Mouse (Mus musculus) embryonic facial prominence, embryonic 11.5 days (tissue): ENCODE measurements around the gene Acmsd. TPM values are rescaled to one million over a fixed set of nuclear protein-coding genes. Genes with fewer than 3 reads are reported as not detected.
"Not testable (repeated sequence)": the region's sequence is repeated elsewhere in the genome, so short reads cannot be mapped to it uniquely, and the experiment has no call there.

Source experiments
- ATAC-seq: fragments of 200-750 bp; cut with Nextera tagmentation; replicated peaks from 2 replicates; pipeline ENCODE4 v1.8.0; 2017; ENCODE audit warnings: low read depth; ENCODE audit not compliant: insufficient number of reproducible peaks, low FRiP score, low TSS enrichment
- DNase-seq: peaks from one replicate; pipeline ENCODE4 v3.0.0-alpha.2; 2015; ENCODE audit warnings: low spot score
- H3K27ac ChIP-seq: fragments of 300-500 bp; sonication (generic); replicated peaks from 2 replicates; pipeline ENCODE4 v1.5.1; 2014; ENCODE audit warnings: mild to moderate bottlenecking, low read depth, low read length, control low read depth
- H3K27me3 ChIP-seq: fragments of 300-500 bp; sonication (generic); 2 replicates; pipeline ENCODE4 v1.6.1; 2014; ENCODE audit warnings: mild to moderate bottlenecking, low read length, moderate library complexity, mixed read lengths; ENCODE audit not compliant: control insufficient read depth, insufficient read depth
- H3K36me3 ChIP-seq: fragments of 300-500 bp; sonication (generic); replicated peaks from 2 replicates; pipeline ENCODE4 v1.6.1; 2014; ENCODE audit warnings: low read depth, mild to moderate bottlenecking, low read length, moderate library complexity, mixed read lengths; ENCODE audit not compliant: control insufficient read depth, insufficient read depth
- H3K4me1 ChIP-seq: fragments of 300-500 bp; sonication (generic); 2 replicates; pipeline ENCODE4 v1.6.1; 2014; ENCODE audit warnings: low read length, mixed read lengths; ENCODE audit not compliant: control insufficient read depth, insufficient read depth
- H3K4me2 ChIP-seq: fragments of 300-500 bp; sonication (generic); 2 replicates; pipeline ENCODE4 v1.6.1; 2014; ENCODE audit warnings: low read depth, mild to moderate bottlenecking, control low read depth, low read length, moderate library complexity
- H3K4me3 ChIP-seq: fragments of 300-500 bp; sonication (generic); 2 replicates; pipeline ENCODE4 v1.5.1; 2014; ENCODE audit warnings: low read depth, low read length, control low read depth
- H3K9ac ChIP-seq: fragments of 300-500 bp; sonication (generic); replicated peaks from 2 replicates; pipeline ENCODE4 v1.6.1; 2014; ENCODE audit warnings: mild to moderate bottlenecking, control low read depth, low read length
- H3K9me3 ChIP-seq: fragments of 300-500 bp; sonication (generic); replicated peaks from 2 replicates; pipeline ENCODE4 v1.6.1; 2016; ENCODE audit warnings: mild to moderate bottlenecking, low read length, inconsistent platforms, mixed read lengths; ENCODE audit not compliant: control insufficient read depth
- WGBS: fragments of 180-500 bp; shearing (Covaris S2); extraction: QIAGEN DNeasy Blood & Tissue Kit; methylation state at CpG from one replicate; pipeline ENCODE4 v1.1.7; 2014; 5-methylcytosine and 5-hydroxymethylcytosine counted together
- polyA plus RNA-seq: library from polyadenylated mRNA; unstranded; fragments of >200 nt; fragmentation: Nextera tagmentation; extraction: Ambion mirVana; gene quantifications from 2 replicates; pipeline ENCODE4 v1.2.1, GENCODE M21; 2014

Acmsd gene
- polyA plus RNA-seq, 1 experiment from 2014 or later: 0.32 TPM

GRCm38 (mm10) chr1:127731086-127731485 lies 1.9 kb downstream of the Acmsd start:
- Histone ChIP-seq H3K27ac (no peak overlapping the region), H3K36me3 (no peaks in the 10 kb centered on the region), H3K4me2 (no peak overlapping the region), H3K9me3 (no peaks in the 10 kb centered on the region), H3K4me3 (no peak overlapping the region), H3K4me1 (no peaks in the 10 kb centered on the region), H3K27me3 (no peaks in the 10 kb centered on the region), H3K9ac (no peak overlapping the region)
- no peak for DNase-seq
- no peak for ATAC-seq
- 56% methylated on average over 3 of the region's 3 CpGs for WGBS

GRCm38 (mm10) chr1:127732435-127732834 lies 3.2 kb downstream of the Acmsd start:
- WGBS: 91% methylated on average over 3 of the region's 3 CpGs

GRCm38 (mm10) chr1:127732841-127733240 lies 3.6 kb downstream of the Acmsd start:
- Histone ChIP-seq H3K36me3 (no peaks in the 10 kb centered on the region), H3K9me3 (no peaks in the 10 kb centered on the region), H3K27me3 (no peaks in the 10 kb centered on the region), H3K4me3 (no peak overlapping the region), H3K4me2 (no peak overlapping the region), H3K9ac (no peak overlapping the region), H3K4me1 (no peaks in the 10 kb centered on the region), H3K27ac (no peak overlapping the region)
- DNase-seq: no peak
- ATAC-seq: no peak
- WGBS: 62% methylated on average over 3 of the region's 3 CpGs

More at GRCm38 (mm10) chr1:127732435-127732834, 3.2 kb downstream of the Acmsd start:
- Histone ChIP-seq H3K4me2 (no peak overlapping the region), H3K27me3 (no peaks in the 10 kb centered on the region), H3K9ac (no peak overlapping the region), H3K4me1 (no peaks in the 10 kb centered on the region), H3K27ac (no peak overlapping the region), H3K9me3 (no peaks in the 10 kb centered on the region), H3K4me3 (no peak overlapping the region), H3K36me3 (no peaks in the 10 kb centered on the region)
- DNase-seq: no peak
- ATAC-seq: no peak

GRCm38 (mm10) chr1:127735356-127735755 lies 6.1 kb downstream of the Acmsd start:
- Histone ChIP-seq H3K4me2 (no peak overlapping the region), H3K36me3 (no peaks in the 10 kb centered on the region), H3K27ac (no peak overlapping the region), H3K9me3 (no peaks in the 10 kb centered on the region), H3K9ac (no peak overlapping the region), H3K4me3 (no peak overlapping the region), H3K27me3 (no peaks in the 10 kb centered on the region), H3K4me1 (no peaks in the 10 kb centered on the region)
- DNase-seq: no peak
- WGBS: 80% methylated on average over 3 of the region's 3 CpGs
- ATAC-seq: no peak

- Histone ChIP-seq H3K9ac (no peak overlapping the region), H3K9me3 (no peaks in the 10 kb centered on the region), H3K4me3 (no peak overlapping the region), H3K27me3 (no peaks in the 10 kb centered on the region), H3K36me3 (no peaks in the 10 kb centered on the region), H3K4me1 (no peaks in the 10 kb centered on the region), H3K4me2 (no peak overlapping the region), H3K27ac (no peak overlapping the region)
- ATAC-seq (no peak), DNase-seq (no peak)
- WGBS: 85% methylated on average over 11 of the region's 11 CpGs
These were observed 21.3 kb downstream of the Acmsd start for GRCm38 (mm10) chr1:127750401-127751102.

- DNase-seq (no peak), ATAC-seq (no peak)
- H3K27me3 ChIP-seq: no peaks in the 10 kb centered on the region
- no peaks in the 10 kb centered on the region for H3K4me1 ChIP-seq
- H3K36me3 ChIP-seq: no peaks in the 10 kb centered on the region
- H3K9ac ChIP-seq: no peak overlapping the region
- WGBS: 76% methylated on average over 4 of the region's 4 CpGs
- no peak overlapping the region for H3K4me2 ChIP-seq
- no peaks in the 10 kb centered on the region for H3K9me3 ChIP-seq
- no peak overlapping the region for H3K4me3 ChIP-seq
- no peak overlapping the region for H3K27ac ChIP-seq
These were observed 26.6 kb downstream of the Acmsd start for GRCm38 (mm10) chr1:127755806-127756205.

GRCm38 (mm10) chr1:127756331-127757163 lies 27.3 kb downstream of the Acmsd start:
- Histone ChIP-seq H3K9me3 (no peaks in the 10 kb centered on the region), H3K4me3 (no peak overlapping the region), H3K36me3 (no peaks in the 10 kb centered on the region), H3K9ac (no peak overlapping the region), H3K27me3 (no peaks in the 10 kb centered on the region), H3K4me2 (no peak overlapping the region), H3K27ac (no peak overlapping the region), H3K4me1 (no peaks in the 10 kb centered on the region)
- no peak for DNase-seq
- WGBS: 63% methylated on average over 5 of the region's 5 CpGs
- no peak for ATAC-seq

- not testable (repeated sequence) for H3K9me3 ChIP-seq, H3K27ac ChIP-seq, DNase-seq, H3K9ac ChIP-seq, H3K27me3 ChIP-seq, H3K36me3 ChIP-seq, H3K4me1 ChIP-seq, H3K4me2 ChIP-seq, ATAC-seq, H3K4me3 ChIP-seq
- 95% methylated on average over 3 of the region's 3 CpGs for WGBS
These were observed 27.9 kb downstream of the Acmsd start for GRCm38 (mm10) chr1:127757164-127757545.
